Mouse (Mus musculus) hindbrain, postnatal 0 days (tissue): ENCODE measurements at regions not wholly inside any gene's neighbourhood (a gene's known extent, or its start where the extent isn't known, plus 50 kb on each side); places are given as distances from the start of the nearest gene placed in this dataset.

Experiments
- ATAC-seq: fragments of 200-750 bp; cut with Nextera tagmentation; 2 replicates; pipeline ENCODE4 v1.8.0; 2017; ENCODE audit warnings: mild to moderate bottlenecking, moderate TSS enrichment, moderate library complexity
- DNase-seq: peaks from one replicate; pipeline ENCODE4 v3.0.0-alpha.2; 2015; ENCODE audit warnings: low spot score
- H3K27ac ChIP-seq: fragments of 300-500 bp; sonication (generic); 2 replicates; pipeline ENCODE4 v1.5.1; 2014; ENCODE audit warnings: mild to moderate bottlenecking
- H3K27me3 ChIP-seq: fragments of 300-500 bp; sonication (generic); 2 replicates; pipeline ENCODE4 v1.6.1; 2014; ENCODE audit warnings: low read length, mixed read lengths; ENCODE audit not compliant: insufficient read depth
- H3K36me3 ChIP-seq: fragments of 300-500 bp; sonication (generic); 2 replicates; pipeline ENCODE4 v1.6.1; 2014; ENCODE audit warnings: low read length, mixed read lengths; ENCODE audit not compliant: insufficient read depth
- H3K4me1 ChIP-seq: fragments of 300-500 bp; sonication (generic); 2 replicates; pipeline ENCODE4 v1.6.1; 2014; ENCODE audit warnings: antibody characterized with exemption, low read length, mixed read lengths; ENCODE audit not compliant: insufficient read depth
- H3K4me2 ChIP-seq: fragments of 300-500 bp; sonication (generic); 2 replicates; pipeline ENCODE4 v1.6.1; 2014; ENCODE audit warnings: low read depth, mild to moderate bottlenecking, low read length, moderate library complexity, mixed read lengths
- H3K4me3 ChIP-seq: fragments of 300-500 bp; sonication (generic); 2 replicates; pipeline ENCODE4 v1.5.1; 2014; ENCODE audit warnings: low read length
- H3K9ac ChIP-seq: fragments of 300-500 bp; sonication (generic); replicated peaks from 2 replicates; pipeline ENCODE4 v1.6.1; 2014; ENCODE audit warnings: mild to moderate bottlenecking, low read length, moderate library complexity, mixed read lengths
- H3K9me3 ChIP-seq: fragments of 300-500 bp; sonication (generic); 2 replicates; pipeline ENCODE4 v1.6.1; 2016; ENCODE audit warnings: low read length, mixed read lengths
- CTCF ChIP-seq: IDR thresholded peaks from 2 replicates; pipeline ENCODE4 v1.5.1; 2016; ENCODE audit warnings: antibody characterized with exemption, control low read depth, low read depth
- WGBS: fragments of 180-500 bp; shearing (Covaris S2); extraction: QIAGEN DNeasy Blood & Tissue Kit; methylation state at CpG from one replicate; pipeline ENCODE4 v1.1.7; 2014; 5-methylcytosine and 5-hydroxymethylcytosine counted together

DNA sequence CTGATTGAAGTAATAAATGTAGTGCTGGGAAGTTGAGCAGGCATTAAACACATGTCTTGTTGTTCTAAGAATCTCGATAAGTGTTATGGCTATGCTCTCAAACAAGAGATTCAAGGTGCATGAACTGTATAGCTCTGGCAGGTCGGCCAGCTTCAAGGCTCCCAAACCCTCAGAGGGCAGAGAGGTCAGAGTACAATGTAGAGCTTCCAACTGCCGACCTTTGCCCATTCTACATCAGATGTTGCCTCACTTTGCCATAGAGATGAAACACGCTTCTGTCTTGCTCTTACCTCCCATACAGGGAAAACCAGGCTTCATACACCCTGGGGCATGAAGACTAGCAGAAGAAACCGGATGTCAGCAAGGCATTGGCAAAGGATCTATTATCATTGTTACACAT, 150.8 kb upstream of the Palmd start:
- no peak for TF ChIP-seq CTCF
- 77% methylated on average over 5 of the region's 5 CpGs for WGBS
- H3K4me3 ChIP-seq = no peak overlapping the region
- H3K9ac ChIP-seq = no peak overlapping the region
- no peak overlapping the region for H3K4me2 ChIP-seq
- no peaks in the 10 kb centered on the region for H3K27me3 ChIP-seq
- no peaks in the 10 kb centered on the region for H3K36me3 ChIP-seq
- H3K9me3 ChIP-seq = no peaks in the 10 kb centered on the region
- DNase-seq = no peak
- no peak overlapping the region for H3K27ac ChIP-seq
- ATAC-seq = no peak
- no peaks in the 10 kb centered on the region; the same call in 1 of the 2 replicates for H3K4me1 ChIP-seq

DNA sequence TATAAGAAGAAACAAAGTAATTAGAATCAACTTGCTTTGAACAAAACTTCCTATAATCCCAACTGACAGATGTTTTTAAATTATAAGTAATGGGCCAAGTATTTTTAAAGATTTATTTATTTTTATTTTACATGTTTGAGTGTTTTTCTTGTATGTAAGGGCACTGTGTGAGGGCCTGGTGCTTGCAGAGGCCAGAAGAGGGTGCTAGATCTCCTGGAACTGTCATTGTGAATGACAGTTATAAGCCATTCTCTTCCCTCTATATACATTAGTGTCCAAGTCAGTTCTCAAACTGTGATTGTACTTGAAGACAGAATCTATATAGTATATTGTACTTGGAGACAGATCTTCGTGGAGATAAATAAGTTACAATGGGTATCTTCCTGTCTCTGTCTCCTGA, 149.1 kb upstream of the Palmd start:
- WGBS = 61% methylated on average over 1 of the region's 1 CpGs
- H3K4me3 ChIP-seq = no peak overlapping the region
- no peaks in the 10 kb centered on the region for H3K36me3 ChIP-seq
- H3K4me1 ChIP-seq = no peaks in the 10 kb centered on the region; the same call in 1 of the 2 replicates
- DNase-seq = peak; percentile 12
- no peaks in the 10 kb centered on the region for H3K9me3 ChIP-seq
- no peaks in the 10 kb centered on the region for H3K27me3 ChIP-seq
- no peak for ATAC-seq
- no peak overlapping the region for H3K9ac ChIP-seq
- H3K27ac ChIP-seq = no peak overlapping the region
- peak; percentile 41 for TF ChIP-seq CTCF
- no peak overlapping the region for H3K4me2 ChIP-seq

DNA sequence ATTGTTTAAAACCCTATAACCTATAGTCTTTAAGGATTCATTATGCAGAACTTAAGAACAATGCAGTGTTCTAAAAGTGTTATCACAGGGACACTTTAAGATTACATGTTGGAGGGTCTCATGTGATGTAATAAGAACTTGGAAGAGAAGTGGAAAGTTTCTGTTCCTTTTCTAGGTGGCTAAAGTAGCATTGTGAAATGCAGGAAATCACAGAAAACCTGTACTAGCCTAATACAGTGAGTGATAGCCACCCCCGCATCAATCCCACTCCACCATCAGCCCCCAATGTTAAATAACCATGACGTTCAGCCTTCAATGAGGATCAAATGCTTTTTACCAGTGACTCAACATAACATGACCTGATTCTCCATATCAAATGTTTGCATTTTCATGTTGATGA, 147.4 kb upstream of the Palmd start:
- Histone ChIP-seq H3K4me3 (no peak overlapping the region), H3K4me2 (no peak overlapping the region), H3K36me3 (no peaks in the 10 kb centered on the region), H3K4me1 (no peaks in the 10 kb centered on the region; the same call in 1 of the 2 replicates), H3K9me3 (no peaks in the 10 kb centered on the region), H3K9ac (no peak overlapping the region), H3K27ac (no peak overlapping the region), H3K27me3 (no peaks in the 10 kb centered on the region)
- DNase-seq = no peak
- 89% methylated on average over 2 of the region's 2 CpGs for WGBS
- no peak for ATAC-seq
- no peak for TF ChIP-seq CTCF

DNA sequence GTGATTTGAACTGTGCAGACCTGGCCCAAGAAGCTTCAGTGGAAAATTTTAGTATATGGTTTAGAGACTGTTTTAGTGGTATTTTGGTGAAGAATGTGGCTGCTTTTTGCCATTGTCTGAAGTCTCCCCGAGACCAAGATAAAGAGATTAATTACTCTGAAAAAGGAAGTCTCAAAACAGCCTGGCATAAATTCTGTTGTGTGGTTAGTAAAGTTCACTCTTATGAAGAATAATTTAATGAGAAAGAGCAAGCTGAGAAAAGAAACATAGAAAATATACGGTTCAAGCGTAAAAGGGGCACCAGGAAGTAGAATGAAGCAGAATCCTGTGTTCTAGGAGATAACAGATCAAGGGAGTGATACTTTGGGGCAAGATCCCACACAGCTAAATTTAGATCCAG, 144.0 kb upstream of the Palmd start:
- Histone ChIP-seq H3K9me3 (no peaks in the 10 kb centered on the region), H3K27me3 (no peaks in the 10 kb centered on the region), H3K4me1 (no peaks in the 10 kb centered on the region), H3K4me2 (no peak overlapping the region), H3K36me3 (no peaks in the 10 kb centered on the region), H3K27ac (no peak overlapping the region), H3K9ac (no peak overlapping the region), H3K4me3 (no peak overlapping the region)
- no peak for TF ChIP-seq CTCF
- 85% methylated on average over 3 of the region's 3 CpGs for WGBS
- DNase-seq (no peak), ATAC-seq (no peak)

DNA sequence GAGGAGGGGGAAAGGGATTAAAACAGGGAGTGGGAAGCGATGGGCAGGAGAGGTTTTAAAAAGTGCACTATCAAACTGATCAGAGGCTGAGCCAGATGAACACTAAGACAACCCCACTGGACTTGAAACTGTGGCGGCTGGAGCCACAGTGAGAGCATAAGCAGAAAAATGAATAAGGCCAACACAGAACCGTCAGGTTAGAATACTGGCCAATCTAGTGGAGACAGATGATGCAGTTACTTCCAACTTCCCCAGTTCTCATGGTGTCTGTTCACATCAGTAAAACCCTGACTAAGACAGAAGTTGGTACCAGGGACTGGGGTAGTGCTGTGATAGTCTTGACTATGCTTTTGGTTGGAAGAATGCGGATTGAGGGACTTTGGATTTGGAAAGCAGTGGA, 143.5 kb upstream of the Palmd start:
- Histone ChIP-seq H3K36me3 (no peaks in the 10 kb centered on the region), H3K27ac (no peak overlapping the region), H3K4me2 (no peak overlapping the region), H3K4me1 (no peaks in the 10 kb centered on the region), H3K9me3 (no peaks in the 10 kb centered on the region), H3K4me3 (no peak overlapping the region), H3K27me3 (no peaks in the 10 kb centered on the region), H3K9ac (no peak overlapping the region)
- DNase-seq (no peak), ATAC-seq (no peak)
- TF ChIP-seq CTCF = no peak
- WGBS = 91% methylated on average over 4 of the region's 4 CpGs

- Histone ChIP-seq H3K4me1 (no peaks in the 10 kb centered on the region), H3K9me3 (no peaks in the 10 kb centered on the region), H3K4me2 (no peak overlapping the region), H3K9ac (no peak overlapping the region), H3K27ac (no peak overlapping the region), H3K4me3 (no peak overlapping the region), H3K27me3 (no peaks in the 10 kb centered on the region), H3K36me3 (no peaks in the 10 kb centered on the region)
- ATAC-seq = no peak
- WGBS = 64% methylated on average over 8 of the region's 8 CpGs
- no peak for DNase-seq
- no peak for TF ChIP-seq CTCF
Measured at GRCm38 (mm10) chr3:117108966-117109700, 140.3 kb upstream of the Palmd start.

DNA sequence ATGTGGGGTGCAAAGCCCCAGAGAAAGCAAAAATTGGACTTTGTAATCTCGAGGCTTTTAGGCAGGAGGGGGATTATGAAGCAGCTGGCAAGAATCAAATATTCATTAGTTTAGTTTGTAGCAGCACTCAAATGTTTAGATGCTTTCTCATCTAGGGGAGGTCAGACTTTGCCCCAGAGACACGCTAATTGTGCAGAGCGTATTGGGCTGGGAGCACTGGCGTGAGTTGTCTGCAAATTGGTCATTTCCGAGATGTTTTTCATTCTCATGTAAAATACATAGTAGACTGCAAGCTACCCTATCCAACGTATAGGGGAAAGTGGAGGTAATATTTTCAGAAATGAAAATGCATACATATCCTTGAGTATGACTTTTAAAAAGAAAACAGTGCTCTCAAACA, 139.2 kb upstream of the Palmd start:
- no peak overlapping the region for H3K27ac ChIP-seq
- no peak for ATAC-seq
- H3K4me3 ChIP-seq = no peak overlapping the region
- H3K9me3 ChIP-seq = no peaks in the 10 kb centered on the region
- no peak overlapping the region for H3K4me2 ChIP-seq
- WGBS = 54% methylated on average over 6 of the region's 6 CpGs
- H3K4me1 ChIP-seq = no peaks in the 10 kb centered on the region
- no peaks in the 10 kb centered on the region for H3K27me3 ChIP-seq
- no peak for TF ChIP-seq CTCF
- no peaks in the 10 kb centered on the region for H3K36me3 ChIP-seq
- no peak for DNase-seq
- no peak overlapping the region for H3K9ac ChIP-seq
